Mouse (Mus musculus): Measurements from ENCODE around the gene Calcb. TPM values are rescaled to one million over a fixed set of nuclear protein-coding genes. Genes with fewer than 3 reads are reported as not detected.

Calcb gene
- polyA plus RNA-seq, 1 experiment from 2014 or later, result not detected

DNA sequence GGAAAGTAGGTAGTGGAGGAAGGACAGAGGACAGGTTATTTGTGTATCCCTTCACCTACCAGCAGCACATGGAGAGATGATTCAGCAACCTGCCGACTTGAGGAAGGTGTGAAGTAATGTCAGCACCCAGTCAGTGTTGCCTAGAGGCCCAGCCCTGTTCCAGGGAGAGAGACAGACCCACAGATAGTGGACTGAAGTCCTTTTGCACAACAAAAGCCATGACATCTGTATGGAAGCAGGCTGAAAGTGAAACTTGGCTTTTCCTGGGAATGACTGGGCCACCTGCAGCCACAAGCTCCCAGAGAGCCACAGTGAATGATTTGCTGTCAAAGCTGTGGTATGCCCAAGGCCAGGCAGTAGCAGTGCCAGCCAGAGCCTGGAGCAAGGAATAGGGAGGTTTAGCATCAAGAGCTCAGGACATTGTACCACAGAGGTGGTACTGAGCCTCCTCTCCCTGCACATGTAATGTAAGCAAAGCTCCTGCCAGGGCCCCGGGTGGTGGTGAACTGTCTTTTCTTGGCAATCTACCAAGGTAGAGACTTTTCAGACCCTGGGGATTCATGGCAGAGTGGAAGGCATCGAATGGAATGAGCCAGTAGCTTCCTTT is 26.3 kb downstream of the Calcb start:
- H3K9ac ChIP-seq (ENCODE audit: low read length), result no peak overlapping the region
- H3K4me1 ChIP-seq (ENCODE audit: control insufficient read depth, insufficient read depth, low read length), result 0 out of 2 replicates have a peak, but pooled peaks cover 2% of the 10 kb centered on the region
- DNase-seq (ENCODE audit: low spot score), result no peak
- H3K27me3 ChIP-seq (replicated peaks; ENCODE audit: control insufficient read depth, insufficient read depth, low read length), result no peaks in the 10 kb centered on the region
- H3K36me3 ChIP-seq (ENCODE audit: control insufficient read depth, insufficient read depth, low read length), result no peaks in the 10 kb centered on the region
- WGBS, result 58% methylated on average over 3 of the region's 3 CpGs
- no peak overlapping the region for H3K4me2 ChIP-seq (ENCODE audit: low read length)
- ATAC-seq, result no peak
- no peak overlapping the region for H3K27ac ChIP-seq (ENCODE audit: low read depth, low read length)
- H3K9me3 ChIP-seq (replicated peaks; ENCODE audit: control insufficient read depth, low read length), result no peaks in the 10 kb centered on the region
- no peak overlapping the region for H3K4me3 ChIP-seq (ENCODE audit: low read depth, low read length)

DNA sequence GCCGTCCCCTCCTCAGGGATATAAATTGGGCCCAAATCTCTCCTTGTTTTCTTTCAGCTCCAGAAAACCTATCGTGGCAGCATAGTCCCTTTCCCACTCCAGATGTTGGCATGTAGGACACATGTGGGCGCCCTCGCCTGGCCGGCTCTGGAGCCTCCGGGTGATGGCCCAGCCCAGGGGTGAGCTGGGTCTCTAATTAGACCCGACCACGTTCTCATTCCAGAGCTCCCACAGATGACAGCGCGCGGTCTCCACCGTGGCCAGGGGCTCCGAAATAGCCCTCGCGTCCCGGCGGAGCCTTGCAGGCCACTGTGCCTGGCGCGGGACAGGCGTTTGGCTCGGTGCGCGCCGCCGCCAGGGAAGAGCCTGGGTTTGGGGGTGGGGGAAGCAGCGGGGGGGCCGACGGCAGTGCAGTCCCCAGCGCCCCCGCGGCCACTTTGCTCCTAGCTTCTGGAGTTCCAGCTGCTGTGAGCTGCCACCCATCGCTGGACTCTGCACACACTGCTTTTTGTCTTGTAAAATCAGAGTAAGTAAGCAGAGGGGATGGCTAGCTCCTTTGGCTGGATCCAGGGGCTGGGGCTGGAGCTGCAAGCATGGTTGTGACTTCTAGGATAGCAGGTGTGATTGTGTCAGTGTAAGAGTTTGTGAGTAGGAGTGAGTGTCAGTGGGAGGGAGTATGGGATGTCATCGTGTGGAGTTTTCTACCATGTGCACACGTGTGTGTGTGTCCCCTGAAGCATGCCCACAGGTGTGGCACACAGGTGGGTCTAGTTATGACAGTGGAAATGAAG is 27.2 kb downstream of the Calcb start:
- Histone ChIP-seq H3K27me3 (replicated peaks; ENCODE audit: control insufficient read depth, insufficient read depth, low read length) (no peaks in the 10 kb centered on the region), H3K4me3 (ENCODE audit: low read depth, low read length) (peak overlapping the region; percentile 19), H3K36me3 (ENCODE audit: control insufficient read depth, insufficient read depth, low read length) (no peaks in the 10 kb centered on the region), H3K4me1 (ENCODE audit: control insufficient read depth, insufficient read depth, low read length) (0 out of 2 replicates have a peak, but pooled peaks cover 2% of the 10 kb centered on the region), H3K9me3 (replicated peaks; ENCODE audit: control insufficient read depth, low read length) (no peaks in the 10 kb centered on the region), H3K4me2 (ENCODE audit: low read length) (peak overlapping the region; percentile 56), H3K9ac (ENCODE audit: low read length) (peak overlapping the region; percentile 47; the same call in 1 of the 2 replicates), H3K27ac (ENCODE audit: low read depth, low read length) (no peak overlapping the region)
- DNase-seq (ENCODE audit: low spot score) (peak; percentile 16), ATAC-seq (peak; percentile 34; the same call in 1 of the 2 replicates)
- WGBS, result 4% methylated on average over 34 of the region's 34 CpGs

DNA sequence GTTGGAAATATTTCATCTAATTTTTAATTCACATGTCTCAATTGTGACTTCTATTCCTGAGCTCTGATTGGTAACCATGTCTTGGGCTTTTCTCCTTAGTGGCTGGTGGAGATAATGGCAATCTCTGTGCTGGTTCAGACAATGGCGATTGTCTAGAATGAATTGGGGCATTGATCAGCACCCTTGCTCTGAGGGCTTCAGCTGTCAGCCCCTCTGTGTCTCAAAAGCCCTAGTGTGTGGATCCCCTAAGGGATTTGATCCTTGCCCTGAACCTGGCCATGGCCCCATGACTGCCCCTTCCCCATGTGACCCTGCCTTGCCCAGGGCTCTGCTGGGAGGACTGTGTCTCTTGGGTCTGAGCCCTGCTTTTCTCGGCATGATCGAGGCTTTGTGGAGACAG is 29.2 kb downstream of the Calcb start:
- no peak for ATAC-seq

DNA sequence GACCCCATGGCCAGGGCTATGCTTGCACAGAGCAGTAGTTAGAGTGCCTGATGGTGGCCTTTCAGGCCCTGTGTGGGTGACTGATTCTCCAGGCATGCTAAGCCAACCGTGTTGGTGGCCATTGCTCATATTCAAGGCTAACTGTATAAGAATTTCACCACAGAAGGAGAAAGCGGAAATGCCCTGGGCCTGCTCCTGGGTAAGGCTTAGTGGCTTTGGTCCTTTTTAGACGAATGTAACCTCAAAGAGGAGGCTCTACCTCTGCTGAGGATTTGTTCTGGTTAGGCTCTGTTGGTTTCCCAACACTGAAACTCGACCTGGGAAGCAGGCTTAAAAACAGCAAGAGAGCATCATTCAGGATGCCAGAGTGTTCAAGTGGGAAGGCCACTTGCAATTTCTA is 29.8 kb downstream of the Calcb start:
- no peak for DNase-seq (ENCODE audit: low spot score)
- Histone ChIP-seq H3K4me3 (ENCODE audit: low read depth, low read length) (no peak overlapping the region), H3K27ac (ENCODE audit: low read depth, low read length) (no peak overlapping the region), H3K9ac (ENCODE audit: low read length) (no peak overlapping the region), H3K27me3 (replicated peaks; ENCODE audit: control insufficient read depth, insufficient read depth, low read length) (no peaks in the 10 kb centered on the region), H3K4me2 (ENCODE audit: low read length) (no peak overlapping the region), H3K4me1 (ENCODE audit: control insufficient read depth, insufficient read depth, low read length) (0 out of 2 replicates have a peak, but pooled peaks cover 2% of the 10 kb centered on the region), H3K36me3 (ENCODE audit: control insufficient read depth, insufficient read depth, low read length) (no peaks in the 10 kb centered on the region), H3K9me3 (replicated peaks; ENCODE audit: control insufficient read depth, low read length) (no peaks in the 10 kb centered on the region)
- no peak for ATAC-seq
- WGBS, result 63% methylated on average over 4 of the region's 4 CpGs

More for the DNA sequence above, 29.2 kb downstream of the Calcb start:
- Histone ChIP-seq H3K4me1 (ENCODE audit: control insufficient read depth, insufficient read depth, low read length) (0 out of 2 replicates have a peak, but pooled peaks cover 2% of the 10 kb centered on the region), H3K36me3 (ENCODE audit: control insufficient read depth, insufficient read depth, low read length) (no peaks in the 10 kb centered on the region), H3K9ac (ENCODE audit: low read length) (no peak overlapping the region), H3K27ac (ENCODE audit: low read depth, low read length) (no peak overlapping the region), H3K4me3 (ENCODE audit: low read depth, low read length) (no peak overlapping the region), H3K27me3 (replicated peaks; ENCODE audit: control insufficient read depth, insufficient read depth, low read length) (no peaks in the 10 kb centered on the region), H3K4me2 (ENCODE audit: low read length) (no peak overlapping the region), H3K9me3 (replicated peaks; ENCODE audit: control insufficient read depth, low read length) (no peaks in the 10 kb centered on the region)
- no peak for DNase-seq (ENCODE audit: low spot score)
- 66% methylated on average over 3 of the region's 3 CpGs for WGBS

DNA sequence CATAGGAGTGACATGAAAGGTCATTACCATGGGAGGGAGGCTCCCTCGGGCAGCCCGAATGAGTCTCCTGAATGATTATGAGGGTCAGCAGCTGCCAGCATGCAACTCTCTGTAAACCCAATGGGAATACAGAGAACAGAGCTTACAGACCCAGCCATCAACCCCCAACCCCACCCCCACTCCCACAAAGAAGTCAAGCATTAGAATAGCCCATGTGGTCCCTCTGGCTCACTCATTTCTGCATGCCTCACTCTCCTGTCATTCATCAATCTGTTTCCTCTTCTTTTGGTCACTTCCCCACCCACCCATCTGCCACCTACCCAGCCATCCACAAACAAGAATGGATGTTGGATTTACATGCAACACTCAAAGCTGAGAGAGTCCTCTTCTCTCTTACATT is 35.0 kb downstream of the Calcb start:
- Histone ChIP-seq H3K9me3 (replicated peaks; ENCODE audit: control insufficient read depth, low read length) (no peaks in the 10 kb centered on the region), H3K4me1 (ENCODE audit: control insufficient read depth, insufficient read depth, low read length) (peaks cover 3% of the 10 kb centered on the region; the same call in 1 of the 2 replicates), H3K27me3 (replicated peaks; ENCODE audit: control insufficient read depth, insufficient read depth, low read length) (no peaks in the 10 kb centered on the region), H3K4me3 (ENCODE audit: low read depth, low read length) (no peak overlapping the region), H3K4me2 (ENCODE audit: low read length) (no peak overlapping the region), H3K27ac (ENCODE audit: low read depth, low read length) (no peak overlapping the region), H3K9ac (ENCODE audit: low read length) (no peak overlapping the region), H3K36me3 (ENCODE audit: control insufficient read depth, insufficient read depth, low read length) (no peaks in the 10 kb centered on the region)
- ATAC-seq (no peak), DNase-seq (ENCODE audit: low spot score) (no peak)
- WGBS, result 78% methylated on average over 2 of the region's 2 CpGs

DNA sequence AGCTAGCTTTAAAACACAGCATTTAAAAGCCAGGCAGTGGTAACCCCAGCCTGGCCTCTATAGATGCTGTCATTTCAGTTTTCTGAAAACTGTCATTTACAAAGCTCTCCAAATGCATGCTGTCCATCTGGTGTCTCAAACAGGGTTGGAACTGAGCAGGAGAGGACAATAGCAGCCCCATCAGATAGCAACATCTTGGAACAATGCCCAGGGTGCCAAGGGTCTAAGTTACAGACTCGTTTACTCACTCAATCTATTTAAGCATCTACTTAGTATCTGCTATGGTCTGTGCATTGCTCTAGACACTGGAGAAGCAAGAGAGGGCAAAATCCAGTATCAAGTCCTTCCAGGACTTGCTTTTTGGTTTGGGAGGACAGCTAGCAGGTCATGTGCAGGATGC is 35.8 kb downstream of the Calcb start:
- 15% methylated on average over 1 of the region's 1 CpGs for WGBS
- ATAC-seq (no peak), DNase-seq (ENCODE audit: low spot score) (no peak)
- no peak overlapping the region for H3K4me2 ChIP-seq (ENCODE audit: low read length)
- H3K4me1 ChIP-seq (ENCODE audit: control insufficient read depth, insufficient read depth, low read length), result peaks cover 3% of the 10 kb centered on the region; the same call in 1 of the 2 replicates
- H3K27ac ChIP-seq (ENCODE audit: low read depth, low read length), result no peak overlapping the region
- no peaks in the 10 kb centered on the region for H3K9me3 ChIP-seq (replicated peaks; ENCODE audit: control insufficient read depth, low read length)
- H3K4me3 ChIP-seq (ENCODE audit: low read depth, low read length), result no peak overlapping the region
- H3K27me3 ChIP-seq (replicated peaks; ENCODE audit: control insufficient read depth, insufficient read depth, low read length), result no peaks in the 10 kb centered on the region
- no peaks in the 10 kb centered on the region for H3K36me3 ChIP-seq (ENCODE audit: control insufficient read depth, insufficient read depth, low read length)
- no peak overlapping the region for H3K9ac ChIP-seq (ENCODE audit: low read length)

DNA sequence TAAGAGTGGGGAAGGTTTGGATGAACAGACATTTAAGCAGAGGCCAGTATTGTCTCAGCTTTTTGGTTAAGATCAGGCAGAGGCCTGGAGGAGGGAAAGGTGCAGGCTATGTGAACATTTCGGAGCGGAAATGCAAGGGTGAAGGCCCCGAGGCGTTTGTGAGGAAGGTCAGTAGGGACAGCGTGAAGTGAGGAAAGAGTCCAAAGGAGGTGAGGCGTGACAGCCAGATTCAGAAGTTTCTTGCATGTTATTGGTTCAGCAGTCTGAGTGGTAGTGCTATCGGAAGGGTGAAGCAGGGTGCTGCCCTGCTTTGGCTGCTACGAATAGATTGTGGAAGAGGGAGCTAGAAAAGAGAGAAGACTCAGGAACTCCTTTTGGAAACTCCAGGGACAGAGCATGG is 36.2 kb downstream of the Calcb start:
- H3K27me3 ChIP-seq (replicated peaks; ENCODE audit: control insufficient read depth, insufficient read depth, low read length), result no peaks in the 10 kb centered on the region
- no peaks in the 10 kb centered on the region for H3K9me3 ChIP-seq (replicated peaks; ENCODE audit: control insufficient read depth, low read length)
- WGBS, result 93% methylated on average over 8 of the region's 8 CpGs
- no peak overlapping the region for H3K9ac ChIP-seq (ENCODE audit: low read length)
- H3K4me3 ChIP-seq (ENCODE audit: low read depth, low read length), result no peak overlapping the region
- H3K4me2 ChIP-seq (ENCODE audit: low read length), result no peak overlapping the region
- H3K27ac ChIP-seq (ENCODE audit: low read depth, low read length), result no peak overlapping the region
- no peak for ATAC-seq
- no peaks in the 10 kb centered on the region for H3K36me3 ChIP-seq (ENCODE audit: control insufficient read depth, insufficient read depth, low read length)
- DNase-seq (ENCODE audit: low spot score), result no peak
- H3K4me1 ChIP-seq (ENCODE audit: control insufficient read depth, insufficient read depth, low read length), result peaks cover 3% of the 10 kb centered on the region; the same call in 1 of the 2 replicates

DNA sequence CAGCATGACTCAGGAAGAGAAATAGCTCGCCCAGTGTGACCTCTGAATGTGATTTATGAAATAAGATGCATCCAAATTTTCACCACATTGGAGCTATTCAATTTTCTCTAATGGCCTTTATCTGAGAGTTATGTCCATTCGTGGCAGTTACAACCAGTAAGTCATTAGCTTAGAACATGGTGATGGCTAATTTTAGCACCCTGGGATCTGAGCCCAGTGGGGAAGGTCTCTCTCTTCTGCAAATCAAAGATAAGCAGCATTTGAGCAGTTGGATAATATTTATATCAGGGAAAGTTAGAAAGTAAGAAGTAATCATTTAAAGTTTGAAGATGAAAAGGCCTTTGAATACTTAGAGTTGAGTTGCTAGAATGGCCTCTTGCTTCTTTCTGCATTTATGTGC is 44.2 kb downstream of the Calcb start:
- H3K4me1 ChIP-seq (ENCODE audit: control insufficient read depth, insufficient read depth, low read length), result no peaks in the 10 kb centered on the region
- 82% methylated on average over 2 of the region's 2 CpGs for WGBS
- H3K4me3 ChIP-seq (ENCODE audit: low read depth, low read length), result no peak overlapping the region
- no peaks in the 10 kb centered on the region for H3K9me3 ChIP-seq (replicated peaks; ENCODE audit: control insufficient read depth, low read length)
- DNase-seq (ENCODE audit: low spot score) (no peak), ATAC-seq (no peak)
- no peaks in the 10 kb centered on the region for H3K27me3 ChIP-seq (replicated peaks; ENCODE audit: control insufficient read depth, insufficient read depth, low read length)
- H3K9ac ChIP-seq (ENCODE audit: low read length), result no peak overlapping the region
- no peaks in the 10 kb centered on the region for H3K36me3 ChIP-seq (ENCODE audit: control insufficient read depth, insufficient read depth, low read length)
- no peak overlapping the region for H3K27ac ChIP-seq (ENCODE audit: low read depth, low read length)
- H3K4me2 ChIP-seq (ENCODE audit: low read length), result no peak overlapping the region

DNA sequence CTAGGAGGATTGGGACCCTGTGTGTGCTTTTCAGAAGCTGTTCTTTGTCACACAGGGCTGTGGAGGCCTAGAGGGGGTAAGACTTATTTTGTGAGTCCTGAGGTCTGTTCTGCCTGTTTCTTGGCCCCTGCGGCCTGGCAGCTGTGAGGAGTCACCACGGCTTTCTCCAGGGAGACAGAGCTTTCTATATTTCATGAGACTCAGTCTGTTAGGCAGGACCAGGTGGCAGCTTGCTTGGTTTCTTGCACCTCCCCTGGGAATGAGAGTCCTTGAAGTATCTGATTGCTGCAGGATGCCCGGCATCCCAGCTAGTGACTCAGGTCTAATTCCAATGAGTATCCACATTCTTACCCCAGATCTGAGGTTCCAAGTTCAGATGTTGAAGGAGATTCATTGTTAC is 46.8 kb downstream of the Calcb start:
- H3K9me3 ChIP-seq (replicated peaks; ENCODE audit: control insufficient read depth, low read length), result no peaks in the 10 kb centered on the region
- no peak for DNase-seq (ENCODE audit: low spot score)
- no peak for ATAC-seq
- H3K4me2 ChIP-seq (ENCODE audit: low read length), result no peak overlapping the region
- no peaks in the 10 kb centered on the region for H3K27me3 ChIP-seq (replicated peaks; ENCODE audit: control insufficient read depth, insufficient read depth, low read length)
- no peak overlapping the region for H3K9ac ChIP-seq (ENCODE audit: low read length)
- no peak overlapping the region for H3K4me3 ChIP-seq (ENCODE audit: low read depth, low read length)
- WGBS, result 89% methylated on average over 3 of the region's 3 CpGs
- H3K36me3 ChIP-seq (ENCODE audit: control insufficient read depth, insufficient read depth, low read length), result no peaks in the 10 kb centered on the region
- no peak overlapping the region for H3K27ac ChIP-seq (ENCODE audit: low read depth, low read length)
- H3K4me1 ChIP-seq (ENCODE audit: control insufficient read depth, insufficient read depth, low read length), result no peaks in the 10 kb centered on the region
